Mouse (Mus musculus) Patski (cell line): Measurements from ENCODE around the gene Cers5. TPM values are rescaled to one million over a fixed set of nuclear protein-coding genes. Genes with fewer than 3 reads are reported as not detected.
"Not testable (repeated sequence)": the region's sequence is repeated elsewhere in the genome, so short reads cannot be mapped to it uniquely, and the experiment has no call there.

Experiments used
- ATAC-seq: fragments of 100-300 bp; one replicate; pipeline ENCODE4 v1.8.0; 2021
- CTCF ChIA-PET: fragments of 350-600 bp; sonication (Branson Sonifier 250); formaldehyde crosslinking; loops from one replicate; lab custom pipeline; 2022; ENCODE audit warnings: inconsistent platforms; lab: Charles Lee
- POLR2A ChIA-PET: fragments of 350-600 bp; sonication (Branson Sonifier 250); formaldehyde crosslinking; loops from one replicate; lab custom pipeline; 2022; ENCODE audit warnings: antibody characterized with exemption, inconsistent platforms; lab: Charles Lee
- DNase-seq: peaks from one replicate; pipeline ENCODE4 v3.0.0-alpha.2; 2011; ENCODE audit warnings: low read depth, low spot score
- H3K27me3 ChIP-seq: fragments of 371-371 bp; one replicate; pipeline ENCODE4 v1.5.1; 2021
- CTCF ChIP-seq: fragments of 100-300 bp; IDR thresholded peaks from one replicate; pipeline ENCODE4 v1.5.1; 2021
- in situ Hi-C: fragments of 300-500 bp; cut with MboI; formaldehyde crosslinking; loops from 3 replicates; pipeline ENCODE4 v1.11.1; 2018; ENCODE audit warnings: low pct_unique_long_range_greater_than_20kb, mixed read lengths
- polyA plus RNA-seq: library from polyadenylated mRNA; unstranded; gene quantifications from one replicate; pipeline ENCODE4 v1.2.3, GENCODE M21; 2021

The Cers5 gene
- polyA plus RNA-seq, 1 experiment from 2014 or later, result 83.3 TPM

DNA sequence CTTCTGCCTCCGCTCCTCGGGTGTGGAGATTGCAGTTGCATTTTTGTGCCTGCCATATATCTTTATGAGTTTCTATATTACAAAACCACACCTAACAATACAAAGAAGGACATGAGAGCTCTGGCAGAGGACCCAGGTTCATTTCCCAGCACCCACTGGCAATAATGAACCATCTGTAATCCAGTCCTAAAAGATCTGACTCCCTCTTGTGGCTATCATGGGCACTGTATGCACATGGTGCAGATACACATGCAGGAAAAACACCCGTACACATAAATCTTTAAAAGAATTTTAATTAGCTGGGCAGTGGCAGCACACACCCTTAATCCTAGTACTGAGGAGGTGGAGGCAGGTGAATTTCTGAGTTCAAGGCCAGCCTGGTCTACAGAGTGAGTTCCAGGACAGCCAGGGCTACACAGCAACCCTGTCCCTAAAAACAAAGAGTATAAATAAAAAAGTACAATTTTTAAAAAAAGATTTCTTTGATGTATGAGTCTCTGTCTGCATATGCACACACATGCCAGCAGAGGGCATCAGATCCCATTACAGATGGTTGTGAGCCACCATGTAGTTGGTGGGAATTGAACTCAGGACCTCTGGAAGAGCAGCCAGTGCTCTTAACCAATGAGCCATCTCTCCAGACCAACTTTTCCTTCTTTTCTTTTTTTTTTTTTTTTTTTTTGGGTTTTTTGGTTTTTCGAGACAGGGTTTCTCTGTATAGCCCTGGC lies 43.5 kb downstream of the Cers5 start:
- no peak for ATAC-seq
- in situ Hi-C loops, result loop anchor here (5.0 kb wide), 1 partner anchor 43 kb away; the partner anchor contains the start of gene Cers5
- no peak for DNase-seq
- TF ChIP-seq CTCF, result no peak
- CTCF ChIA-PET, result no interaction called here
- no peaks in the 10 kb centered on the region for H3K27me3 ChIP-seq
- POLR2A ChIA-PET, result interaction anchor here (0.6 kb wide), 1 partner anchor 16 kb away, joined by 3 read pairs; no protein-coding TSS in a partner anchor

DNA sequence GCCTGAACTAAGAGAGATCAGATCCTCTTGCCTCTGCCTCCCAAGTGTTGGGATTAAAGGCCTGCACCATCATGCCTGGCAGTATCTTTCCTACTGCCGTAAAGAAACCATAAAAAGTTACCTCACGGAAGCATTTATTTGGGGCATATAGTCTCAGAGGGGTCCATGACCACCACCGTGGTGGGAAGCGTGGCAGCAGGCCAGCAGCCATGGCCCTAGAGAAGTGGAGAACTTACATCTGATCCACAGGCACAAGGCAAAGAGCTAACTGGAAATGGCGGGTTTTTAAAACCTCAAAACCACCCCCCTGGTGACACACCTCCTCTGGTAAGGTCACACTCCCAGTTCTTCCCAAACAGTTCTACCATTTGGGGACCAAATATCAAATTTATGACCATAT lies 44.5 kb downstream of the Cers5 start:
- ATAC-seq (no peak), DNase-seq (no peak)
- no peaks in the 10 kb centered on the region for H3K27me3 ChIP-seq
- in situ Hi-C loops, result loop anchor here (5.0 kb wide), 1 partner anchor 44 kb away; the partner anchor contains the start of gene Cers5
- CTCF ChIA-PET, result no interaction called here
- POLR2A ChIA-PET, result interaction anchor here (0.6 to 1.4 kb wide), 3 partner anchors 10 to 17 kb away, joined by 3 to 5 read pairs (median 3); no protein-coding TSS in a partner anchor
- TF ChIP-seq CTCF, result no peak

DNA sequence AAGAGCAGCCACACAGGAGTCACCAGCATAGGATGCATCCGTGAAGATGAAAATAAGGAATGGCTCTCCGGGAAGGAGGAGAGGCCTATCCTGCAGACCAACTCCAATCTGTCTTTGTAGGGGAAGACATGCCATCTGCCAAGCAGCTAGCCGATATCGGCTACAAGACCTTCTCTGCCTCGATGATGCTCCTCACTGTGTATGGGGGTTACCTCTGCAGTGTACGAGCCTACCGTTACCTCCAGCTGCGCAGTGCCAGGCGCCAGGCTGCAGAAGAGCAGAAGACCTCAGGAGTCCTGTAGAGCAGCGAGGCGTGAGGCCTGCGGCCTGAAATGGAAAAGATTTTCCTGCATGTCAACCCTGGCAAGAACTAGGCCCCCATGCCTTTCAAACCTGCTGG lies 45.2 kb downstream of the Cers5 start:
- H3K27me3 ChIP-seq, result no peaks in the 10 kb centered on the region
- POLR2A ChIA-PET, result interaction anchor here (1.1 to 1.4 kb wide), 2 partner anchors 11 to 12 kb away, joined by 3 to 5 read pairs; no protein-coding TSS in a partner anchor
- in situ Hi-C loops, result loop anchor here (5.0 kb wide), 1 partner anchor 45 kb away; the partner anchor contains the start of gene Cers5
- no peak for ATAC-seq
- no peak for DNase-seq
- no peak for TF ChIP-seq CTCF
- CTCF ChIA-PET, result interaction anchor here (2.7 to 3.9 kb wide), 2 partner anchors 13 to 21 kb away, joined by 6 to 22 read pairs; partner anchors contain the start of gene Gm17349

DNA sequence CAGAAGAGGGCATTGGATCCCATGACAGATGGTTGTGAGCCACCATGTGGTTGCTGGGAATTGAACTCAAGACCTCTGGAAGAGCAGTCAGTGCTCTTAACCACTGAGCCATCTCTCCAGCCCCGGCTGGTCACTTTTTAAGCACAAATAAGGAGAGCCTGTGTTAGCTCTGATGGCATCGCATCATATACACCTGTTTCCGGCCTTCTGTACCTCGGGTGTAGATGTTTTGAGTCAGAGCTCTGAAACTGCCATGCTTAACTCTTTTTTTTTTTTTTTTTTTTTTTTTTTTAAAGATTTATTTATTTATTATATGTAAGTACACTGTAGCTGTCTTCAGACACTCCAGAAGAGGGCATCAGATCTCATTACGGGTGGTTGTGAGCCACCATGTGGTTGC lies 45.6 kb downstream of the Cers5 start:
- DNase-seq, H3K27me3 ChIP-seq, ATAC-seq: not testable (repeated sequence)
- POLR2A ChIA-PET, result interaction anchor here (1.1 to 2.3 kb wide), 3 partner anchors 11 to 45 kb away, joined by 3 to 5 read pairs (median 5); no protein-coding TSS in a partner anchor
- in situ Hi-C loops, result loop anchor here (5.0 kb wide), 1 partner anchor 45 kb away; the partner anchor contains the start of gene Cers5
- CTCF ChIA-PET, result interaction anchor here (2.2 to 3.9 kb wide), 3 partner anchors 12 to 92 kb away, joined by 6 to 22 read pairs (median 7); partner anchors contain the start of gene Gm17349

DNA sequence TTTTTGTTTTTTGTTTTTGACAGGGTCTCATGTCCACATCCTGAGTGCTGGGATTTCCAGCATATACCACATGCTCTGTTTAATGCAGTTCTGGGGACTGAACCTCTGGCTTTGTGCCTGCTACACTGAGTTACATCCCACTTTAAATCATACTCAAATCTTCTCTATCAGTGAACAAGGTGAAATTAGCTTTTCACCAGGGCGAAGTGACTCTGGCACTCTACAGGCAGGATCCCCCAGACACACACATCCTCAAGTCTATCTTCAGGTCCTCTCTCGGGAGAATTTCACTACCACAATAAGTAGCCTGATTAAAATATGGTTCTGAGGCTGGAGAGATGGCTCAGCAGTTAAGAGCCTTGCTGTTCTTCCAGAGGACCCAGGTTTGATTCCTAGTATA lies 46.1 kb downstream of the Cers5 start:
- DNase-seq (no peak), ATAC-seq (no peak)
- TF ChIP-seq CTCF, result no peak
- CTCF ChIA-PET, result interaction anchor here (1.4 to 3.9 kb wide), 5 partner anchors 12 to 92 kb away, joined by 3 to 22 read pairs (median 7); partner anchors contain the start of gene Gm17349
- in situ Hi-C loops, result loop anchor here (5.0 kb wide), 1 partner anchor 46 kb away; the partner anchor contains the start of gene Cers5
- no peaks in the 10 kb centered on the region for H3K27me3 ChIP-seq
- POLR2A ChIA-PET, result interaction anchor here (0.7 to 2.3 kb wide), 3 partner anchors 11 to 45 kb away, joined by 3 to 7 read pairs (median 5); no protein-coding TSS in a partner anchor

DNA sequence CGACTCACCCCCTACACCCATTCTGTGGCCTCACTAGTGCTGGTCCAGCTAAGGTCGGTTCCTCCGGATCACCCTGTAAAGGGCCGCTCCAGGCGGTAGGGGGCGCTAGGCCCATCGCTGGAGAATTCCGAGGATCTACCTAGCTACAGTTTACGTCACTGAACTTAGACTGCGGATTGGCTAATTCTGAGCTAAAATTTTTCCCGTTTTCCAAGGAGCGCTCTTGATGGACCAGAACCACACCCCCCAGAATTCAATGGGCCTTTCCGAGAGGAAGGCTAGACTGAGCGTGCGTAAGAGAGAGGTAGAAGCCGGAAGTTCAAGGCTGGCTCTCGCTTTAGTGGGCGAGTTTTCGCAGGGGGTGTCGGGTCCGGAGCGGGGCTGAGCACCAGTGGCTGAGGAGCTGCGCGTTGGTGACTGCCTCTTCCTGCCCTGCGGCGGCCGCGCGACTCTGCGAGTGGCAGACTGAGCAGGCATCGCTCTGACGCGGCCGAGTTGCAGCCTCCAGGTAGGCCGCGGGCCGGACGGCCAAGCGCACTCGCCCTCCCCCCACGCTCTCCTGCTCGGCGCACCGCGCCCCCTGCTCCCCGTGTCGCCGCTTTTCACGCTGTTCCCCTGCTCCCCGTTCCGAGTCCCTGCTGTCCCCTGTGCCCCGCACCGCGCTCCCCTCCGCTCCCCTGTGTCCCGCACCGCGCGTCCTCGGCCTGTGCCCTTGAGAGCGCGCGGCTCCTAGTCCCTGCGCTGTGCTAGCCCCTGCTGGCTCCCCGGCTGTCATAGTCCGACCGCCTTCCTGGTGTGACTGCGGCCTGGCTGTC lies 47.1 kb downstream of the Cers5 start, which contains the start of gene Cox14:
TSS of gene Cox14 (plus strand) at position 278 of the 815 bp plus-strand sequence.
- DNase-seq, result peak; percentile 99
- no peak for TF ChIP-seq CTCF
- in situ Hi-C loops, result loop anchor here (5.0 kb wide), 1 partner anchor 47 kb away; the partner anchor contains the start of gene Cers5
- POLR2A ChIA-PET, result interaction anchor here (0.7 to 2.3 kb wide), 4 partner anchors 10 to 164 kb away, joined by 3 to 7 read pairs (median 4); no protein-coding TSS in a partner anchor
- no peaks in the 10 kb centered on the region for H3K27me3 ChIP-seq
- ATAC-seq, result peak; percentile 77
- CTCF ChIA-PET, result interaction anchor here (0.8 to 3.9 kb wide), 17 partner anchors 11 to 181 kb away, joined by 3 to 22 read pairs (median 4); partner anchors contain the start of gene Gm17349

DNA sequence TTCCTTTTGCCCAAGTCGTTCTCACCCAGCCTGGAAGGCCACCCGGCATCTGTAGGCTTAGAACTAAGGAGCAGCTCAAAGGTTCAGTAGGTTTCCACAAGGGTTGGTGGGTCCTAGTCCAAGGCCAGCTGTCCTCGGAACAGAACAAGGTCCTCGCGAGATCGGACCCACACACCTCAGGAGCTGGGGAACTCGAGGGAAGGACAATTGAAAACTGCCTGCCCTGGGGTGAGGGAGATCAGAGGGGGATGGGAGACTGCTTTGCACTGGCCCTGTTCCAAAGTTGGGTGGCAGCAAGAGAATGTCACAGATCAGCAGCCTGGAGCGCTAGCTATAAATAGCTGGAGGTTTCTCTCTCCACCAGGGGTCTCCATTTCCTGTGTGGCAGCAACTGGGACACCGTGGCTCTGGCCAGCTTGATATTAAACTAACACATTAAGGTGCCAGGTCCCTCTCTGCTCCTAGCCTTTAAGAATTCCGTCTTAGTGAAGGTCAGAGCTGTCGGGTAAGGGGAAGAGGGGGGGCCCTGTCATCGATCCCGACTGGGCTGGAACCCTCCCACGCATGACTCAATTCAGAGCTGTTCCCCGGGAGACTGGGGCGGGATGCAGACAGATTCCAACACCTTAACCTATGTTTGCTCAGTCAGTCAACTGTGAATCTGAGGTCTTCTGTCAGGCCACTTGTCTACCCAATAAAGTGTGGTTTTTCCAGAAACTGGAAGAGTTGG lies 48.2 kb downstream of the Cers5 start:
- POLR2A ChIA-PET, result interaction anchor here (1.0 to 2.0 kb wide), 4 partner anchors 9 to 165 kb away, joined by 3 to 8 read pairs (median 4); no protein-coding TSS in a partner anchor
- CTCF ChIA-PET, result interaction anchor here (0.8 to 3.9 kb wide), 19 partner anchors 9 to 173 kb away, joined by 3 to 22 read pairs (median 4); partner anchors contain the start of gene Gm17349
- TF ChIP-seq CTCF, result no peak
- no peaks in the 10 kb centered on the region for H3K27me3 ChIP-seq
- DNase-seq, result peak; percentile 57
- in situ Hi-C loops, result loop anchor here (5.0 kb wide), 1 partner anchor 48 kb away; the partner anchor contains the start of gene Cers5
- peak; percentile 19 for ATAC-seq

DNA sequence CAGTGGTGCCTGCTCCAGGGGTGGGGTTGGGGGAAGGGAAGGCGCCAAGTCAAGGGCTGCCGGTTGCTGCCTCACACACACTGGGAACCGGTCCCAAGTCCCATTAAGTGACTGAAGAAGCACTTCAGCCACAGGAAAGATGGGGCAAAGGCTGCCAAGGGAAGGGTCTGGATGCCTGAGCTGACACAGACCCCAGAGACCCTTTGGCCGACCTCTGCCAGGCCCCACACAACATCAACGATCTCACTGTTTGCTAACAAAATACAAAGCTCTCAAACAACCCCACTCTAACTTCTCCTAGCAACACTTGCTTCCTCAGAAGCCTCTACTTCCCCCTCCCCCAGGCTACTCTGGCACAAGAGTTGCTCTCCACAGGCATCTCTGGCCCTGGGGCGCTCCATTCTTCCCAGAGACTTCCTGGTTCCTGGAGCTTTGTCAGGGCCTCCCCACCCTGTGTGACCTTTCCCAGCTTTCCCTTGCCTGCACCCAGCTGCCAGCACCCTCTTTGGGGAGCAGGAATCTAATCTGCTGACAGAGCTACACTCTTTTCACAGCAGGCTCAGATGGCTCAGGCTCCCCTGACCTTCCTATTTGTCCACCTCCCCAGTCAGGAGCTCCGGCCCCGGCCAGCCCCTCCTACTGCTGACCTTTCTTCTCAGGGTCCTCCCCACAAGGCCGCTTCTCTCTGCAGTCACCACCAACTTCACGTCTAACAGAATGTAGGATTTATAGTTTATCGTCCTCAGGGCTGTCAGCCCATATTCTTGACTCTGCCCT lies 49.0 kb downstream of the Cers5 start:
- in situ Hi-C loops, result no loop called here
- TF ChIP-seq CTCF, result no peak
- ATAC-seq, result peak; percentile 20
- POLR2A ChIA-PET, result interaction anchor here (0.5 to 2.0 kb wide), 6 partner anchors 8 to 23 kb away, joined by 3 to 8 read pairs (median 4); no protein-coding TSS in a partner anchor
- CTCF ChIA-PET, result interaction anchor here (0.9 to 3.9 kb wide), 12 partner anchors 9 to 127 kb away, joined by 3 to 22 read pairs (median 4); partner anchors contain the start of gene Gm17349
- peak; percentile 31 for DNase-seq
- H3K27me3 ChIP-seq, result no peaks in the 10 kb centered on the region
